Mouse (Mus musculus): ENCODE measurements around the gene Clta. TPM values are rescaled to one million over a fixed set of nuclear protein-coding genes. Genes with fewer than 3 reads are reported as not detected.
"Not testable (repeated sequence)": the region's sequence is repeated elsewhere in the genome, so short reads cannot be mapped to it uniquely, and the experiment has no call there.

The Clta gene
- polyA plus RNA-seq, 1 experiment from 2014 or later, result 238 TPM

GRCm38 (mm10) chr4:44040802-44041201 lies 36.5 kb downstream of the Clta start:
- H3K4me2 ChIP-seq, result no peak overlapping the region
- no peak overlapping the region for H3K27ac ChIP-seq
- no peak for ATAC-seq (ENCODE audit: low FRiP score)
- H3K27me3 ChIP-seq, result peaks cover 22% of the 10 kb centered on the region; the same call in 1 of the 2 replicates
- H3K4me3 ChIP-seq (replicated peaks), result no peak overlapping the region
- no peaks in the 10 kb centered on the region for H3K9me3 ChIP-seq
- H3K36me3 ChIP-seq (replicated peaks), result peaks cover 38% of the 10 kb centered on the region
- H3K9ac ChIP-seq, result no peak overlapping the region
- H3K4me1 ChIP-seq, result no peaks in the 10 kb centered on the region
- WGBS, result 92% methylated on average over 4 of the region's 4 CpGs

GRCm38 (mm10) chr4:44042429-44042828 lies 38.2 kb downstream of the Clta start:
- WGBS, result 90% methylated on average over 5 of the region's 5 CpGs
- Histone ChIP-seq H3K4me1 (no peaks in the 10 kb centered on the region), H3K4me3 (replicated peaks) (no peak overlapping the region), H3K4me2 (no peak overlapping the region), H3K36me3 (replicated peaks) (peaks cover 38% of the 10 kb centered on the region), H3K9ac (no peak overlapping the region), H3K27ac (no peak overlapping the region), H3K27me3 (peaks cover 10% of the 10 kb centered on the region; the same call in 1 of the 2 replicates), H3K9me3 (no peaks in the 10 kb centered on the region)
- no peak for ATAC-seq (ENCODE audit: low FRiP score)

GRCm38 (mm10) chr4:44043182-44043581 lies 38.9 kb downstream of the Clta start:
- H3K4me1 ChIP-seq; ATAC-seq (ENCODE audit: low FRiP score); H3K4me2 ChIP-seq; H3K27ac ChIP-seq; H3K4me3 ChIP-seq (replicated peaks); H3K9me3 ChIP-seq; H3K9ac ChIP-seq: not testable (repeated sequence)
- Histone ChIP-seq H3K27me3 (peaks cover 10% of the 10 kb centered on the region; the same call in 1 of the 2 replicates), H3K36me3 (replicated peaks) (peaks cover 38% of the 10 kb centered on the region)
- WGBS, result 94% methylated on average over 4 of the region's 4 CpGs

- Histone ChIP-seq H3K27me3 (peaks cover 4% of the 10 kb centered on the region; the same call in 1 of the 2 replicates), H3K36me3 (replicated peaks) (peaks cover 33% of the 10 kb centered on the region), H3K9ac (no peak overlapping the region), H3K4me2 (no peak overlapping the region), H3K4me3 (replicated peaks) (no peak overlapping the region), H3K4me1 (no peaks in the 10 kb centered on the region), H3K9me3 (no peaks in the 10 kb centered on the region), H3K27ac (no peak overlapping the region)
- WGBS, result 92% methylated on average over 5 of the region's 5 CpGs
- no peak for ATAC-seq (ENCODE audit: low FRiP score)
These were observed 40.6 kb downstream of the Clta start for GRCm38 (mm10) chr4:44044685-44045356.

DNA sequence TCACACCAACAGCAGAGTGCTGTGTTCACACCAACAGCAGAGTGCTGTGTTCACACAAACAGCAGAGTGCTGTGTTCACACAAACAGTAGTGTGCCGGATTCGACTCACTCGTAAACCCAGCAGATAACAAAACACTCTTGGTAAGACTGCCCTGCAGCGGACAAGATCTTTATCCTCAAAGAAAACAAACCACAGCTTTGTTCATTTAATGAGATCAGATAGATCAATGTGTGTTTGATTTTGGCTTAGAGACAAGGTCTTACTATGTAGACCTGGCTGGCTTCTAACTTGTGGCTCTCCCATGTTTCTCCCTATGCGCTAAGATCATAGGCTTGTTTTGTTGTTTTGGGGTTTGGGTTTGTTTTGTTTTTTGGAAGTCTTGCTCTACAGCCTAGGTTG lies 41.8 kb downstream of the Clta start:
- no peak for ATAC-seq (ENCODE audit: low FRiP score)
- no peak overlapping the region for H3K9ac ChIP-seq

DNA sequence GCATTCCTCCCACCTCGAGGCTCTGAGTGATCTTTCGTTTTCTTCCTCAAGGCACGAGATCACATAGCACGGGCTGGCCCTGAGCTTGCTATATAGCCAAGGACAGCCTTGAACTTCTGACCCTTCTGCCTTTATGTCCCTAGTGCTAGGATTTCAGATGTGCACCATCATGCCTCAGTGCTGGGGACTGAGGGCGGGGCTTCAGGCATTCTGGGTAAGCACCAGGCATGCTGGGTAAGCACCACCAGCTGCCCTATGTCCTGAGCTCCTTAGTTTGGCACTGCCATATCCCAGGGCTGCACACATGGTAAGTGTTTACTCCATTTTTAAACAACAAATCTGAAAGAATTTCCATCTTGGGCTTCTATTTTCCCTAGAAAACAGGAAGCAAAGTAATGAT lies 45.6 kb downstream of the Clta start:
- ATAC-seq (ENCODE audit: low FRiP score), result no peak
- H3K9ac ChIP-seq, result no peak overlapping the region
- H3K4me3 ChIP-seq (replicated peaks), result no peak overlapping the region
- peaks cover 4% of the 10 kb centered on the region for H3K36me3 ChIP-seq (replicated peaks)
- H3K4me2 ChIP-seq, result no peak overlapping the region
- 87% methylated on average over 5 of the region's 5 CpGs for WGBS
- no peaks in the 10 kb centered on the region for H3K9me3 ChIP-seq
- H3K4me1 ChIP-seq, result no peaks in the 10 kb centered on the region
- H3K27me3 ChIP-seq, result no peaks in the 10 kb centered on the region
- no peak overlapping the region for H3K27ac ChIP-seq

More for the DNA sequence above, 41.8 kb downstream of the Clta start:
- Histone ChIP-seq H3K27ac (no peak overlapping the region), H3K4me1 (no peaks in the 10 kb centered on the region), H3K36me3 (replicated peaks) (peaks cover 21% of the 10 kb centered on the region), H3K4me3 (replicated peaks) (no peak overlapping the region), H3K9me3 (no peaks in the 10 kb centered on the region), H3K4me2 (no peak overlapping the region), H3K27me3 (no peaks in the 10 kb centered on the region)
- WGBS, result 89% methylated on average over 5 of the region's 5 CpGs

DNA sequence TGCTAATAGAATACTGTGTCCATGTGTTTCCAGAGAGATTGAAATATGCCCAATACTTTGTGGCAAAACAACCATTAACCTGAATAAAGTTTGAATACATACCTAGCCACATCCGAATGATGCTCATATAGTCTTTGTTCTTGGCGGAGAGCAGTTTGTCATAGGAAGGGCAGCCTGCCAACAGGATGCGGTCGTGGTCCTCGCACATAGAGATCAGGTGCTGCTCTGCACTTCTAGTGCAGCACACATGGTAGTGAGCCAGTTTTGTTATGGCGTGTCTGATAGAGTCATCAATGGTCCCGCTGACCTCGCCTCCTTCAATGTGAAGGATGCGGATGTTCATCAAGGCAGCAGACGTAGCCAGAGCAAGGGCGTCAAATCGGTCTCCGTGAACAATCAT lies 55.4 kb downstream of the Clta start:
- no peak overlapping the region for H3K9ac ChIP-seq
- 93% methylated on average over 13 of the region's 13 CpGs for WGBS
- H3K4me3 ChIP-seq (replicated peaks), result no peak overlapping the region
- H3K4me1 ChIP-seq, result no peaks in the 10 kb centered on the region
- no peak for ATAC-seq (ENCODE audit: low FRiP score)
- H3K4me2 ChIP-seq, result no peak overlapping the region
- 0 out of 2 replicates have a peak, but pooled peaks cover 3% of the 10 kb centered on the region for H3K36me3 ChIP-seq (replicated peaks)
- H3K27me3 ChIP-seq, result no peaks in the 10 kb centered on the region
- no peaks in the 10 kb centered on the region for H3K9me3 ChIP-seq
- H3K27ac ChIP-seq, result no peak overlapping the region

DNA sequence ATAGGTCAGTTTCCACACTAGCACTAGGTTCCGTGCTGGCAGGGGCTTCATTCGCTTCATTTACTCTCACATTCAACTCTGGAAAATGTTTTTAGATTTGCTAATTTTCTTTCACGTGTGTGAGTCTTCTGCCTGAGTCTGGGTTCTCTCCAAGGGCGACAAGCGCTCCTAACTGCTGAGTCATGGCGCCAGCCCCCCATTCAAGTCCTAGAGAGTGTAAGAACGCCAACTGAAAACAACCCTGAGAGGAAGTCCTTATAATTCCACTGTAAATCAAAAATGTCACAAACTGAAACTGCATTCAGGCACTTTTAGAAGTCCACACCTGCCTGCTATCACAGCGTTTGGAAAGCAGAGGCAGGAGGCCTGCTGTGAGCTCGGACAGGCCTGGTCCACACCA lies 57.8 kb downstream of the Clta start:
- ATAC-seq (ENCODE audit: low FRiP score), result no peak
- Histone ChIP-seq H3K27ac (no peak overlapping the region), H3K4me3 (replicated peaks) (no peak overlapping the region), H3K36me3 (replicated peaks) (0 out of 2 replicates have a peak, but pooled peaks cover 3% of the 10 kb centered on the region), H3K9ac (no peak overlapping the region), H3K4me1 (0 out of 2 replicates have a peak, but pooled peaks cover 3% of the 10 kb centered on the region), H3K27me3 (no peaks in the 10 kb centered on the region), H3K9me3 (no peaks in the 10 kb centered on the region), H3K4me2 (no peak overlapping the region)
- 67% methylated on average over 9 of the region's 9 CpGs for WGBS

DNA sequence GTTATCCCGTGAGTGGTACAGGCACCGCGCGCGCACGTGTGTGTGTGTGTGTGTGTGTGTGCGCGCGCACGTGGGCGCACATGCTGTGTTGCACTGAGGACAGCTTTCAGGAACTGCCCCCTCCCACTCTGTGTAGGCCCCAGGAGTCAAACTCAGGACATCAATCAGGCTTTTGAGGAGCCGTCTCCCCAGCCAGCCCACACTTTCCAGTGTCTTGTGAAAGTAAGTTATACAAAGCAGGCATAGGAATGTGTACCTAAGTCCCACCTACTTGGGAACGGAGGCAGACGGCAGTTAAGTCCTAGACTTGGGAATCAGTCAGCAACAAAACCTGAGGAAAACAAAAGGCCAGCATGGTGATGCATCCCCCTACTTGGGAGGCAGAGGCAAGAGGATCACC lies 58.6 kb downstream of the Clta start:
- Histone ChIP-seq H3K27me3 (no peaks in the 10 kb centered on the region), H3K4me1 (0 out of 2 replicates have a peak, but pooled peaks cover 3% of the 10 kb centered on the region), H3K9ac (no peak overlapping the region), H3K36me3 (replicated peaks) (0 out of 2 replicates have a peak, but pooled peaks cover 3% of the 10 kb centered on the region), H3K9me3 (no peaks in the 10 kb centered on the region), H3K27ac (no peak overlapping the region), H3K4me3 (replicated peaks) (no peak overlapping the region), H3K4me2 (no peak overlapping the region)
- ATAC-seq (ENCODE audit: low FRiP score), result no peak
- 88% methylated on average over 14 of the region's 14 CpGs for WGBS

- WGBS, result 42% methylated on average over 16 of the region's 16 CpGs
- H3K9ac ChIP-seq, result no peak overlapping the region
- no peak overlapping the region for H3K27ac ChIP-seq
- peaks cover 7% of the 10 kb centered on the region for H3K4me1 ChIP-seq
- H3K9me3 ChIP-seq, result no peaks in the 10 kb centered on the region
- no peak overlapping the region for H3K4me2 ChIP-seq
- no peaks in the 10 kb centered on the region for H3K27me3 ChIP-seq
- no peaks in the 10 kb centered on the region for H3K36me3 ChIP-seq (replicated peaks)
- H3K4me3 ChIP-seq (replicated peaks), result no peak overlapping the region
- peak; percentile 46; the same call in 1 of the 2 replicates for ATAC-seq (ENCODE audit: low FRiP score)
These were observed 61.2 kb downstream of the Clta start for GRCm38 (mm10) chr4:44065355-44066025.

DNA sequence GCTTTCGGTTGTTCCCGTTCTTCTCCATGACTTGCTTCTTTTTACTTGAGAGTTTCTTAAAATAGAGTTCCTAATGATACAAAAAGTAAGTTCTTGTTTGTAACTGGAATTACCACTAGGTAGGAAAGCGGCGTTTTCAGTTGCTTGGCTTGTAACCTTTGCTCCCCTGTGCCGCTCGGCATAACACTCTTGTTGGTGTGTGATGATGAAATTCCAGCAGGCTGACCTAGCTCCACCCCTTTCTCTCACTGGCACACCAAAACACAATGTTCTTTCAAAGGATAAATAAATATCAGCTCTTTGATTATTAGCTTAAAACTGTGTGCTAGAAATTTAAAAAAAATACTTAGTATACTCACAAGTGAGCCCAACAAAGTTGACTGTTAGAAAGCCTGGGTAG lies 62.6 kb downstream of the Clta start:
- H3K36me3 ChIP-seq (replicated peaks), result no peaks in the 10 kb centered on the region
- H3K4me3 ChIP-seq (replicated peaks), result no peak overlapping the region
- no peaks in the 10 kb centered on the region; the same call in 1 of the 2 replicates for H3K27me3 ChIP-seq
- no peak for ATAC-seq (ENCODE audit: low FRiP score)
- no peak overlapping the region for H3K4me2 ChIP-seq
- H3K27ac ChIP-seq, result no peak overlapping the region
- 90% methylated on average over 6 of the region's 6 CpGs for WGBS
- no peak overlapping the region for H3K9ac ChIP-seq
- peaks cover 20% of the 10 kb centered on the region for H3K4me1 ChIP-seq
- H3K9me3 ChIP-seq, result no peaks in the 10 kb centered on the region

GRCm38 (mm10) chr4:44068736-44069135 lies 64.5 kb downstream of the Clta start:
- H3K27ac ChIP-seq, result no peak overlapping the region
- 30% methylated on average over 9 of the region's 9 CpGs for WGBS
- no peaks in the 10 kb centered on the region for H3K36me3 ChIP-seq (replicated peaks)
- H3K9ac ChIP-seq, result no peak overlapping the region
- ATAC-seq (ENCODE audit: low FRiP score), result no peak
- peaks cover 25% of the 10 kb centered on the region for H3K4me1 ChIP-seq
- H3K4me2 ChIP-seq, result no peak overlapping the region
- H3K9me3 ChIP-seq, result no peaks in the 10 kb centered on the region
- H3K27me3 ChIP-seq, result no peaks in the 10 kb centered on the region; the same call in 1 of the 2 replicates
- no peak overlapping the region for H3K4me3 ChIP-seq (replicated peaks)
